ENCODE assay signal across 12 mouse cellular contexts in genomic region chr7:75585409-75585808, GRCm38 (mm10).
A peak's percentile ranks its signal among the peaks of the same experiment; 100 is the strongest.
DNase-seq lines count a peak whose midpoint lies in the region; ATAC-seq and TF ChIP-seq lines count a peak whose summit lies in the region.
"Had no signal": no experiment of that assay in that cellular context is flagged by ENCODE, and none has a peak within 500 bp of the region (broad histone marks: within the 10 kb centered on the region; RNA-seq: fewer than 3 reads in every experiment).

No protein-coding gene starts in this region.

- H3K27me3 ChIP-seq in heart, postnatal 0 days (ENCODE audit: control insufficient read depth, insufficient read depth, low read length) = no peaks in the 10 kb centered on the region
- H3K27me3 ChIP-seq in megakaryocyte, embryonic 14.5 days (replicated peaks) = no peaks in the 10 kb centered on the region
- no peaks in the 10 kb centered on the region for H3K27me3 ChIP-seq in liver, embryonic 12.5 days (replicated peaks)
- H3K27me3 ChIP-seq in forebrain, embryonic 12.5 days = no peaks in the 10 kb centered on the region
- H3K27me3 ChIP-seq: neural tube, embryonic 15.5 days had no signal

- no peak for TF ChIP-seq CTCF in heart, postnatal 0 days (IDR thresholded peaks at IDR 0.05; ENCODE audit: low read depth)

- TF ChIP-seq EP300 in heart, postnatal 0 days (IDR thresholded peaks at IDR 0.05; ENCODE audit: low read depth) = no peak

- H3K9me3 ChIP-seq in heart, postnatal 0 days (replicated peaks; ENCODE audit: control insufficient read depth, low read length) = no peaks in the 10 kb centered on the region
- no peaks in the 10 kb centered on the region for H3K9me3 ChIP-seq in megakaryocyte, embryonic 14.5 days
- H3K9me3 ChIP-seq in liver, embryonic 12.5 days (replicated peaks) = no peaks in the 10 kb centered on the region
- H3K9me3 ChIP-seq in forebrain, embryonic 12.5 days = no peaks in the 10 kb centered on the region
- H3K9me3 ChIP-seq: midbrain, embryonic 10.5 days; neural tube, embryonic 15.5 days had no signal

- no peak overlapping the region for H3K9ac ChIP-seq in heart, postnatal 0 days (replicated peaks; ENCODE audit: low read depth, low read length)
- H3K9ac ChIP-seq in liver, embryonic 12.5 days = 0 out of 2 replicates have a peak overlapping the region, but pooled peaks have one; percentile 69
- H3K9ac ChIP-seq in forebrain, embryonic 12.5 days = no peak overlapping the region
- H3K9ac ChIP-seq: neural tube, embryonic 15.5 days had no signal

- H3K4me1 ChIP-seq in heart, postnatal 0 days (ENCODE audit: control insufficient read depth, insufficient read depth) = peaks cover 41% of the 10 kb centered on the region
- peaks cover 74% of the 10 kb centered on the region for H3K4me1 ChIP-seq in megakaryocyte, embryonic 14.5 days
- H3K4me1 ChIP-seq in liver, embryonic 12.5 days = peaks cover 82% of the 10 kb centered on the region
- no peaks in the 10 kb centered on the region for H3K4me1 ChIP-seq in forebrain, embryonic 12.5 days
- H3K4me1 ChIP-seq: midbrain, embryonic 10.5 days; neural tube, embryonic 15.5 days had no signal

- ATAC-seq in heart, postnatal 0 days (ENCODE audit: insufficient read depth, low read depth) = no peak
- no peak for ATAC-seq in megakaryocyte, adult 5-6 weeks (ENCODE audit: poor library complexity, severe bottlenecking)
- no peak for ATAC-seq in liver, embryonic 12.5 days
- no peak for ATAC-seq in forebrain, embryonic 12.5 days (ENCODE audit: low FRiP score)

- no peak overlapping the region for H3K4me2 ChIP-seq in heart, postnatal 0 days (ENCODE audit: low read depth, low read length)
- H3K4me2 ChIP-seq in liver, embryonic 12.5 days = no peak overlapping the region
- H3K4me2 ChIP-seq in forebrain, embryonic 12.5 days = no peak overlapping the region
- H3K4me2 ChIP-seq: neural tube, embryonic 15.5 days had no signal

- peaks cover 13% of the 10 kb centered on the region for H3K36me3 ChIP-seq in heart, postnatal 0 days (replicated peaks; ENCODE audit: control insufficient read depth, insufficient read depth, low read length)
- peaks cover 12% of the 10 kb centered on the region for H3K36me3 ChIP-seq in megakaryocyte, embryonic 14.5 days (replicated peaks; ENCODE audit: low read length)
- H3K36me3 ChIP-seq in liver, embryonic 12.5 days = peaks cover 5% of the 10 kb centered on the region; the same call in 1 of the 2 replicates
- 0 out of 2 replicates have a peak, but pooled peaks cover 5% of the 10 kb centered on the region for H3K36me3 ChIP-seq in forebrain, embryonic 12.5 days (replicated peaks)
- H3K36me3 ChIP-seq: neural tube, embryonic 15.5 days had no signal

- no peak overlapping the region for H3K4me3 ChIP-seq in heart, postnatal 0 days (ENCODE audit: low read depth, low read length)
- peak overlapping the region; percentile 87 for H3K4me3 ChIP-seq in megakaryocyte, embryonic 14.5 days (replicated peaks)
- H3K4me3 ChIP-seq in liver, embryonic 12.5 days = no peak overlapping the region
- H3K4me3 ChIP-seq in forebrain, embryonic 12.5 days (replicated peaks) = no peak overlapping the region
- H3K4me3 ChIP-seq: midbrain, embryonic 10.5 days; neural tube, embryonic 15.5 days had no signal

- intact Hi-C loops in heart, postnatal 25 days (cut with DNase I) = no loop called here
- intact Hi-C loops in left cerebral cortex, postnatal 25 days (cut with DNase I) = no loop called here

- WGBS in heart, postnatal 0 days = 84% methylated on average over 6 of the region's 6 CpGs
- WGBS in liver, embryonic 12.5 days (ENCODE audit: insufficient replicate concordance) = 77% methylated on average over 6 of the region's 6 CpGs
- 88% methylated on average over 6 of the region's 6 CpGs for WGBS in forebrain, embryonic 12.5 days

- DNase-seq in heart, postnatal 0 days (ENCODE audit: low spot score) = no peak
- no peak for DNase-seq in heart, postnatal 25 days (ENCODE audit: low spot score)
- no peak for DNase-seq in left cerebral cortex, postnatal 25 days (ENCODE audit: low spot score in 2 of 2)
- DNase-seq: adrenal gland, adult 8-10 months; cerebellum, adult 9-10 months; retina, postnatal 1 day had no signal

- peak overlapping the region; percentile 53 for H3K27ac ChIP-seq in heart, postnatal 0 days (ENCODE audit: low read depth)
- peak overlapping the region; percentile 84 for H3K27ac ChIP-seq in liver, embryonic 12.5 days
- no peak overlapping the region for H3K27ac ChIP-seq in forebrain, embryonic 12.5 days
- H3K27ac ChIP-seq: midbrain, embryonic 10.5 days; neural tube, embryonic 15.5 days had no signal
